Mouse (Mus musculus) gastrocnemius, postnatal 14 days (tissue): ENCODE results near the gene Hao2. TPM values are rescaled to one million over a fixed set of nuclear protein-coding genes. Genes with fewer than 3 reads are reported as not detected.

Experiments
- DNase-seq: peaks from one replicate; pipeline ENCODE4 v3.0.0; 2021; ENCODE audit warnings: mixed read lengths
- intact Hi-C: fragments of 180-260 bp; cut with DNase I; formaldehyde crosslinking; loops from one replicate; pipeline ENCODE4 v1.15.1; 2025; ENCODE audit warnings: low total_unique reads
- long read RNA-seq, 2 experiments: library from polyadenylated mRNA; stranded (forward); transcript quantifications; one replicate each; pipeline ENCODE4 v2.0.0; 2021
- total RNA-seq, 2 experiments: library from RNA; stranded (reverse); gene quantifications; 2 replicates each; pipeline ENCODE4 v1.2.3; 2021

The Hao2 gene
- total RNA-seq: not detected
- long read RNA-seq, experiment 1: 0 reads
- long read RNA-seq, experiment 2: 0 reads

- intact Hi-C loops: no loop called here
- DNase-seq: no peak
Measured at GRCm38 (mm10) chr3:98893057-98893772, at the start of gene Hao2. Gene Hao2, minus strand, starts transcription at chr3:98893239.

GRCm38 (mm10) chr3:98941601-98942000, 48.6 kb upstream of the Hao2 start:
- no peak for DNase-seq
- intact Hi-C loops: no loop called here

DNA sequence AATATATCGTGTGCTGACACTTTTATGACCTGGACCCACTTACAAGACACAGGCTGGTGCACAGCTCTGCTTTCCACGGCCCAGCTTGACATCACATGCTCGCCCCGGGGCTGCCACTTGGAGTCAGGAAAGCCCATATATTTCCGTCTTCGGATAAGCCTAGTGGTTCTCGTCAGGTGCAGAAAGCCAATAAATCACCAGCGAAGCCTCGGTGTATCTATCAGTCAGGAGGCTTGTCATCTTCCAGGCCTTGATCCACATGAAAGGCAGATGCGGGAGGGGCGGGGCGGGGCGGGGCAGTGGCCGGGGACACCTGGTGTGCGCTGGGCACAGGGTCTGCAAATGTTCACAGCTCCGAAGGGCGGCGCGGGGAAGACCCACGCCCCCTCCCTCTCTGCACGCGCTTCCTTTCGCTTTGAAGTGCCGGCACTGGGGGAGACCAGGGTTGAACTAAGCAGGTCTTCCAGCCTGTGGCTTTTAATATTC, 48.1 kb upstream of the Hao2 start:
- intact Hi-C loops: no loop called here
- no peak for DNase-seq

DNA sequence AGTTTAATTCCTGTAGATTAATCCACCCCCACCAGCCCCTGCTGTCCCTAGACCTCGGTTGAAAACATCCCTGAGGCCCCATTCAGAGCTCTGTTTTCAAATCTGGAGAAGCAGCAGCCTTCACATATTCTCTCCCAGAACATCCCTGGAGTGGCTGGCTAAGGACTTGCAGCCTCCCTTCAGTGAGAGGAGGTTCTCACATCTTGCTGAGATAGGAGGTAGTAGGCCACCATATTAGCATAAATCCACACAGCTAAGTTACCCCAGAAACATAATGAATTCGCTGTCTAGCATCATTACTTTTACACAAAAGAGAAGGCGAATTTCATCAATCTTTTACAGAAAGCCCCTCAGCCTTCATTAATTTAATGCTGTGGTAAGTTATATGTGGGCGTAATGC, 47.2 kb upstream of the Hao2 start:
- intact Hi-C loops: no loop called here
- DNase-seq: no peak

DNA sequence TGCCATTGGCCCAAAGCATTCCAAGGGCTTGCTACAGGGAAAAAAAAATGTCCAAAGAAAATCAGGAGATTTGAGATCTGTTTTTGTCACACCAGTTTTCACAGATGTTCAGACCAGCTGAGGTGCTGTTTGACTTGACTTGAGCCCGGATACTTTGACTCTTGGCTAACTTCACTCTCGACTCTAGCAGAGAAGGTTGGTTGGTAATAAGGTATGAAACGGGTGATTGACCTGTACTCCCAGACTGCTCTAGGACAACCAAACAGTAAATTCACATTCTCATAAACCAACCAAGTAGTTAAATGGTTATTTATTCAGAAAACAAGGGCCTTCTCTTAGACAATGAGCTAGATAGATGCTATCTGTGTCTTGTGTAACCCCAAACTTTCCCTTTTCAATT, 43.4 kb upstream of the Hao2 start:
- DNase-seq: no peak
- intact Hi-C loops: no loop called here

- intact Hi-C loops: no loop called here
- DNase-seq: no peak
Measured at GRCm38 (mm10) chr3:98934601-98935000, 41.6 kb upstream of the Hao2 start.

DNA sequence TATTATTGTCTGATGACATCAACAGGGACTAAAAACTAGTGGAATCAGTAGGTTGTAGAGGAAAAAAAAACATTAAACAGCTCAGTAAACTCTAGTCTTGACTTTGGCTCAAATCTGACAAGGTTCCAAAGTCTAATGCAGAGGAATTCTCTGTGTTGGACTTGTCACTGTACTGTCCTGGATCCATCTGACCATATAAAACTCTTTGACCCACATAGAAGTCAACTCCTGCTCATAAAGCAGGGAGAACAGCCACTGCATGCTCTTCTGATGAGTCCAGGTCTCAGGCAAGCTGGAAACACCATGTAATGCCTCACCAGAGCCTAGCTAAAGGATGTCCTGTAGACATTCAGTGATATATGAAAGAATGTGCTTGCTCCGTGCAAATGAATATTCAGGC, 41.0 kb upstream of the Hao2 start:
- DNase-seq: no peak
- intact Hi-C loops: no loop called here

DNA sequence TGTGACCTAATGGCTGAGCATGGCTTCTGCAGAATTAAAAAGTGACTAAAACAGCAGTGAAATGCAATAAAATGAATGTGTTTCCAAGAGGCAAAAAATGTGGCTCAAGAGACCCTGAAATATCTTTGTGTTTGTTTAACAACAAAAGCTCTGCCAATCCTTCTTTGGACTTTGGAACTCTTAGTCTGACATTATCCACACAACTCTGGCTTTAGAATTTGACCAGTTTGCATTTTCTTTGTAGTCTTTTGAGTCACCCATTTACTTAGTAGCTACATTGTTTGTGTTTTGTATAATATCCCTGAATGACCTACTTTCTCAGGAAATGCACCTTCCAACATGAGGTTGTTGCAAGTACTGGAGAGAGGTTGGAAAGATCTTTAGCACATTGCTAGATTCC, 39.4 kb upstream of the Hao2 start:
- intact Hi-C loops: no loop called here
- no peak for DNase-seq

DNA sequence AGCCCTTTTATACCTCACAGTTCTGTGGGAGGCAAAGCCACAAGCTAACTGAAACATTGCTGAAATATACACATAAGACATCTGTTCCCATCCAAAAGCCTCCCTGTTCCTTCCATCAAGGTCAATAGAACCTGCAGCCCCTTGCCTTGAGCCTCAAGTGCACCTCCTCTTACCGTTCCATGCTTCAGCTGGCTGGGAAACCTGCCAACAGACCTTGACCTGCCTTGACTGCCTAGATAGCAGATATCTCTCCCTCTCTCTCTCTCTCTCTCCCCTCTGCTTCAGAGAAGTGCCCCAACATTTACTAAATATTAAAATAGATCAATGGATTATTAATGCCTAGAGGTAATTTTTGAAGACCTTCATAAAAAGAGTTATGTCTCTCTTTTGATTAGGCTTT, 38.8 kb upstream of the Hao2 start:
- no peak for DNase-seq
- intact Hi-C loops: no loop called here

GRCm38 (mm10) chr3:98920417-98920816, 27.4 kb upstream of the Hao2 start:
- no peak for DNase-seq
- intact Hi-C loops: no loop called here

GRCm38 (mm10) chr3:98917260-98917659, 24.2 kb upstream of the Hao2 start:
- intact Hi-C loops: no loop called here
- DNase-seq: no peak

DNA sequence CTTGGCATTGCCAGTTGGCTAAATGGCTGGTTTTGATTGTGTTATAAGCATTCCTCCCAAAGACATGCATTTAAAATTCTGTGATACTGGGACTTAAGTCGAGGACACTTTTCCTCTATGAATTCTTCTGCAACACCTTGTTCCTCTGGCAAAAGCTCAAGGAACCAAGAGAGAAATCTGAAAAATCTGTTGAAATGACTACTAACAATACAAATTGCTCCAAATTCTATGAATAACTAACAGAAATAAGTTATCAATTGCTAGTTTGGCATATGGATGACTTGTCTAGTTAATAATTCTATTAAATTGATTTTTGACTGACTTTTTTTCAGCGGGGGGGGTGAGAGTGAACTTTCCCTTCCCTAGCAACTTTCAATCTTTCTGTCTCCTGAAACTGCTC, 23.8 kb upstream of the Hao2 start:
- intact Hi-C loops: no loop called here
- DNase-seq: no peak

DNA sequence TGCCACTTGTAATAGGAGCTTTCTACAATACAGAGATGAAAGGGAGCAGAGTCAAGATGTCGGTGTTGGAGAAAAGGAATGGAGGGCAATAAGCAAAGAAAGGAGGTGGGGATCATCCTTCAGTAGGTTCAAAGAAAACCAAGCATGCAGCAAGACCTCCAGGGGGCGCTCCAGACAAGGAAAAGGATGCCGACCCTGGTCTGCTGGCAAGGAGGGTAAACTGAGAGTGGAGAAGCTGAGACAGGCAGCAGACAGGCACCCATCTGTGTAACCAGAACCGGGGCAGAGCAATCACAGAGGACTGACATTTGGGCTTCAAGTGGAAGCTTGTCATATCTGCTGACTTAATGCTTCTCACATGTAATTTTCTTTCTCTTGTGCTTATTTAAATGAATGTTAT, 22.6 kb upstream of the Hao2 start:
- DNase-seq: peak; percentile 50
- intact Hi-C loops: no loop called here

DNA sequence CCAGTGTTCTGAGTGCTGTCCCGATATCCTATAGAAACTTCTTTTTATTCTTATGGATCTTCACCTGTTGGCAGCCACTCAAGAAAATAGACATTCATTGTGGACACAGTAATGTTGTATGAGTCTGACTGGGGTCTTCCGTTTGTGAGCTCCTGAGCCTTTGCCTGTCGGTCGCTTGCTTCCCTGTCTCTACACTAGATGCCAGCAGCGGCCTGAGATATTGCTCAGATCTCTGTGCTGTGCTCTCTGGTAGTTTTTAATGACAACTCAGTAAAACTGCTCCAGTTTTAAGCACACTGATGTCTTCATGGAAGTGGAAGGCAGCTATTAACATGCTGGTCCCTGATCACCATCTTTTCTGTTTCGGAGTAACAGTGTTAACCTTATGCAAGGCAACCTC, 20.6 kb upstream of the Hao2 start:
- DNase-seq: no peak
- intact Hi-C loops: no loop called here

DNA sequence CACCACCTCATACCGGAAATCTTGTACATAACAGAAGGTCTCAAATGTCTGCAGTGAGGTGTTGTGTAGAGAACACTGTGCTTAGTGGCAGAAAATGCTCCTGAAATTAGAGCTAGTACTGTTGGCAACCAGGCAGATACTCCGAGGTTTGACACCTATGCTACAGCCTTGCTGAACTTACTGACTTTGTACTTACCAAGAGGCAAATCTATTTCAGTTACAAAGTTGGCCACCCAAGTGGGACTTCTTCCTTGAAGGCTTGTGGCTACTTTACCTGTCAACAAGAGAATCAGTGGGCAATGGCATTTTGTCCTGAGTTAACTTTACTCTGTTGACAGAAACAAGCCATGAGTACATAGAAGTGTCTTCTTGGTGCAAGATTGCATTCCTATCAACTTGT, 4.6 kb upstream of the Hao2 start:
- no peak for DNase-seq
- intact Hi-C loops: no loop called here

DNA sequence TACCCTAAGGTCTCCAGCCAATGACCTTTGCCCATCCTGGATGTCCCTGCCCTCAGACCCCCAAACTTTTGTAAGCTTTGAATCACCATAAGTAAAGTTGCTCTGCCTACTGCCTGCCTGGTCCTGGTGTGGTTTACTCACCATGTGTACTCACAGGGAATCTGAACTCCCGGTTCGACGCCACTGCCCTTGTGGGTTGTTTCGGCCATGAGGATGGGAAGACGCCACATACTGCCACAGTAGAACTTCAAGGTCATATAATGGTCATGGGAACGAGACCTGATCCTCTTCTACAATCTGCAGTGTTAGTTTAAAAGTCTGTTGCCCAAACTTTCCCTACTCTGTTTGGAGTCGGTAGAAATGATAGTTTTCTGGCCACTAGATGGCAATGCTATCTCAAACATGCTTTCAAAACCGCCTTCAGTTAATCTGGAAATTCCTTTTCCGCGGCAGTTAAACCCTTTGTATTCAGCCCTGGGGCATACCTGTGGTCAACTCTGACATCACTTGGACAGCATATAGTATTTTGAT, 2.1 kb upstream of the Hao2 start:
- DNase-seq: no peak
- intact Hi-C loops: no loop called here

DNA sequence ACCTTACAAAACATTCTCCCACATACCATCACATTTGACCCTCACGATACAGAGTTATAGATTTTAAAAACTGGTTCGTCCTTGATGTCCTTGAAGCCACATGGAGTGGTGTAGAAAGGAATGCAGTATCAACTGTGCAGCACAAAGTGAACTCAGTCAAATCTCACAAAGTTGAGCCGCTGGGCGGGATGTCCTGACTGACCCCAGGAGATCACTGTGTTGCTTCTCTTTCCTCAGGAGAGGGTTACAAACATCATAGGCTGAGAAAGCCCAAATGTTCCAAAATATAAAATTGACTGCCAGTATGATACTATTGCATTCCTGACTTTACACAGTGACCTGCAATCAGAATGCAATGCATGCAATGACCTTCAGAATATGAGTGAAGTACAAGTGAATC, 2.6 kb downstream of the Hao2 start:
- DNase-seq: no peak

GRCm38 (mm10) chr3:98888206-98888605, 4.8 kb downstream of the Hao2 start:
- no peak for DNase-seq
- intact Hi-C loops: no loop called here

More for the DNA sequence above, 2.6 kb downstream of the Hao2 start:
- intact Hi-C loops: no loop called here

GRCm38 (mm10) chr3:98880831-98881230, 12.2 kb downstream of the Hao2 start:
- no peak for DNase-seq
- intact Hi-C loops: no loop called here

- intact Hi-C loops: no loop called here
- DNase-seq: no peak
Measured at GRCm38 (mm10) chr3:98880216-98880615, 12.8 kb downstream of the Hao2 start.

GRCm38 (mm10) chr3:98868219-98868618, 24.8 kb downstream of the Hao2 start:
- no peak for DNase-seq
- intact Hi-C loops: no loop called here

GRCm38 (mm10) chr3:98862800-98863199, 30.2 kb downstream of the Hao2 start:
- no peak for DNase-seq
- intact Hi-C loops: no loop called here
